Mouse (Mus musculus): Measurements from ENCODE around the gene Cldn9. TPM values are rescaled to one million over a fixed set of nuclear protein-coding genes. Genes with fewer than 3 reads are reported as not detected.

Gene Cldn9
- polyA plus RNA-seq, 1 experiment from 2014 or later = 0.32 TPM

GRCm38 (mm10) chr17:23670516-23671074, 13.2 kb downstream of the Cldn9 start:
- H3K4me2 ChIP-seq = no peak overlapping the region
- 90% methylated on average over 7 of the region's 7 CpGs for WGBS
- no peak for ATAC-seq (ENCODE audit: extremely low read depth, insufficient number of reproducible peaks, low FRiP score, low TSS enrichment)
- H3K4me3 ChIP-seq = no peak overlapping the region
- peaks cover 58% of the 10 kb centered on the region for H3K36me3 ChIP-seq
- no peaks in the 10 kb centered on the region for H3K9me3 ChIP-seq
- no peak overlapping the region for H3K9ac ChIP-seq
- peaks cover 26% of the 10 kb centered on the region for H3K4me1 ChIP-seq
- no peaks in the 10 kb centered on the region for H3K27me3 ChIP-seq (replicated peaks)
- no peak overlapping the region for H3K27ac ChIP-seq (replicated peaks)

- 0 out of 2 replicates have a peak overlapping the region, but pooled peaks have one; percentile 8 for H3K9ac ChIP-seq
- 79% methylated on average over 14 of the region's 14 CpGs for WGBS
- no peak for ATAC-seq (ENCODE audit: extremely low read depth, insufficient number of reproducible peaks, low FRiP score, low TSS enrichment)
Measured at GRCm38 (mm10) chr17:23665511-23665910, 18.3 kb downstream of the Cldn9 start.

GRCm38 (mm10) chr17:23664556-23665021, 19.2 kb downstream of the Cldn9 start:
- no peaks in the 10 kb centered on the region for H3K9me3 ChIP-seq
- peaks cover 14% of the 10 kb centered on the region for H3K4me1 ChIP-seq
- no peak for ATAC-seq (ENCODE audit: extremely low read depth, insufficient number of reproducible peaks, low FRiP score, low TSS enrichment)
- no peak overlapping the region for H3K4me2 ChIP-seq
- no peak overlapping the region for H3K27ac ChIP-seq (replicated peaks)
- peaks cover 36% of the 10 kb centered on the region for H3K36me3 ChIP-seq
- peaks cover 43% of the 10 kb centered on the region for H3K27me3 ChIP-seq (replicated peaks)
- WGBS = 21% methylated on average over 5 of the region's 5 CpGs
- H3K9ac ChIP-seq = no peak overlapping the region
- no peak overlapping the region for H3K4me3 ChIP-seq

More at GRCm38 (mm10) chr17:23665511-23665910, 18.3 kb downstream of the Cldn9 start:
- Histone ChIP-seq H3K4me2 (no peak overlapping the region), H3K9me3 (no peaks in the 10 kb centered on the region), H3K36me3 (peaks cover 45% of the 10 kb centered on the region), H3K27me3 (replicated peaks) (peaks cover 34% of the 10 kb centered on the region), H3K4me1 (peaks cover 11% of the 10 kb centered on the region), H3K27ac (replicated peaks) (no peak overlapping the region), H3K4me3 (no peak overlapping the region)

- under 1% methylated on average over 9 of the region's 9 CpGs for WGBS
- Histone ChIP-seq H3K9me3 (no peaks in the 10 kb centered on the region), H3K4me1 (peaks cover 14% of the 10 kb centered on the region), H3K36me3 (peaks cover 5% of the 10 kb centered on the region), H3K27me3 (replicated peaks) (peaks cover 65% of the 10 kb centered on the region), H3K9ac (no peak overlapping the region), H3K4me2 (no peak overlapping the region), H3K27ac (replicated peaks) (no peak overlapping the region), H3K4me3 (no peak overlapping the region)
- ATAC-seq (ENCODE audit: extremely low read depth, insufficient number of reproducible peaks, low FRiP score, low TSS enrichment) = no peak
Measured at GRCm38 (mm10) chr17:23661526-23661925, 22.3 kb downstream of the Cldn9 start.

- Histone ChIP-seq H3K27ac (replicated peaks) (no peak overlapping the region), H3K27me3 (replicated peaks) (peaks cover 69% of the 10 kb centered on the region), H3K4me2 (peak overlapping the region; percentile 54), H3K9ac (0 out of 2 replicates have a peak overlapping the region, but pooled peaks have one; percentile 33), H3K9me3 (no peaks in the 10 kb centered on the region), H3K4me3 (peak overlapping the region; percentile 32), H3K4me1 (peaks cover 14% of the 10 kb centered on the region), H3K36me3 (no peaks in the 10 kb centered on the region)
- WGBS = 6% methylated on average over 14 of the region's 14 CpGs
- ATAC-seq (ENCODE audit: extremely low read depth, insufficient number of reproducible peaks, low FRiP score, low TSS enrichment) = no peak
Measured at GRCm38 (mm10) chr17:23660876-23661200, 23.0 kb downstream of the Cldn9 start.

GRCm38 (mm10) chr17:23660117-23660875, 23.5 kb downstream of the Cldn9 start, which contains the start of gene Bicdl2:
TSS of gene Bicdl2 (plus strand) at chr17:23660506.
- no peaks in the 10 kb centered on the region for H3K36me3 ChIP-seq
- no peaks in the 10 kb centered on the region for H3K9me3 ChIP-seq
- H3K27ac ChIP-seq (replicated peaks) = no peak within 1 kb of the TSS
- WGBS = 6% methylated on average over 27 of the region's 27 CpGs
- H3K4me1 ChIP-seq = peaks cover 14% of the 10 kb centered on the region
- 0 out of 2 replicates have a peak within 1 kb of the TSS, but pooled peaks have one; percentile 33 for H3K9ac ChIP-seq
- H3K27me3 ChIP-seq (replicated peaks) = peaks cover 70% of the 10 kb centered on the region
- no peak for ATAC-seq (ENCODE audit: extremely low read depth, insufficient number of reproducible peaks, low FRiP score, low TSS enrichment)
- peak within 1 kb of the TSS; percentile 32 for H3K4me3 ChIP-seq
- peak within 1 kb of the TSS; percentile 54 for H3K4me2 ChIP-seq

- WGBS = 74% methylated on average over 3 of the region's 3 CpGs
- ATAC-seq (ENCODE audit: extremely low read depth, insufficient number of reproducible peaks, low FRiP score, low TSS enrichment) = no peak
- Histone ChIP-seq H3K36me3 (no peaks in the 10 kb centered on the region), H3K9ac (no peak overlapping the region), H3K4me2 (no peak overlapping the region), H3K27me3 (replicated peaks) (peaks cover 73% of the 10 kb centered on the region), H3K4me3 (no peak overlapping the region), H3K9me3 (no peaks in the 10 kb centered on the region), H3K4me1 (peaks cover 14% of the 10 kb centered on the region), H3K27ac (replicated peaks) (no peak overlapping the region)
Measured at GRCm38 (mm10) chr17:23658450-23658849, 25.4 kb downstream of the Cldn9 start.

GRCm38 (mm10) chr17:23654410-23654809, 29.4 kb downstream of the Cldn9 start:
- WGBS = 57% methylated on average over 2 of the region's 2 CpGs
- H3K4me1 ChIP-seq = no peaks in the 10 kb centered on the region
- no peaks in the 10 kb centered on the region for H3K36me3 ChIP-seq
- no peak overlapping the region for H3K4me2 ChIP-seq
- no peak overlapping the region for H3K9ac ChIP-seq
- peaks cover 33% of the 10 kb centered on the region for H3K27me3 ChIP-seq (replicated peaks)
- no peak overlapping the region for H3K27ac ChIP-seq (replicated peaks)
- no peak overlapping the region for H3K4me3 ChIP-seq
- no peaks in the 10 kb centered on the region for H3K9me3 ChIP-seq
- no peak for ATAC-seq (ENCODE audit: extremely low read depth, insufficient number of reproducible peaks, low FRiP score, low TSS enrichment)

GRCm38 (mm10) chr17:23654001-23654400, 29.8 kb downstream of the Cldn9 start:
- peaks cover 29% of the 10 kb centered on the region for H3K27me3 ChIP-seq (replicated peaks)
- no peak overlapping the region for H3K4me3 ChIP-seq
- no peaks in the 10 kb centered on the region for H3K36me3 ChIP-seq
- 54% methylated on average over 6 of the region's 6 CpGs for WGBS
- H3K4me1 ChIP-seq = no peaks in the 10 kb centered on the region
- no peak overlapping the region for H3K4me2 ChIP-seq
- no peaks in the 10 kb centered on the region for H3K9me3 ChIP-seq
- H3K9ac ChIP-seq = no peak overlapping the region
- H3K27ac ChIP-seq (replicated peaks) = no peak overlapping the region
- no peak for ATAC-seq (ENCODE audit: extremely low read depth, insufficient number of reproducible peaks, low FRiP score, low TSS enrichment)

GRCm38 (mm10) chr17:23653324-23653723, 30.5 kb downstream of the Cldn9 start:
- no peak overlapping the region for H3K4me3 ChIP-seq
- peaks cover 25% of the 10 kb centered on the region for H3K27me3 ChIP-seq (replicated peaks)
- WGBS = 57% methylated on average over 2 of the region's 2 CpGs
- no peaks in the 10 kb centered on the region for H3K36me3 ChIP-seq
- H3K9ac ChIP-seq = no peak overlapping the region
- no peaks in the 10 kb centered on the region for H3K9me3 ChIP-seq
- no peaks in the 10 kb centered on the region for H3K4me1 ChIP-seq
- no peak overlapping the region for H3K27ac ChIP-seq (replicated peaks)
- H3K4me2 ChIP-seq = no peak overlapping the region
- no peak for ATAC-seq (ENCODE audit: extremely low read depth, insufficient number of reproducible peaks, low FRiP score, low TSS enrichment)

GRCm38 (mm10) chr17:23651363-23651762, 32.5 kb downstream of the Cldn9 start:
- no peak overlapping the region for H3K4me3 ChIP-seq
- H3K4me1 ChIP-seq = no peaks in the 10 kb centered on the region
- H3K27ac ChIP-seq (replicated peaks) = no peak overlapping the region
- no peak overlapping the region for H3K4me2 ChIP-seq
- 71% methylated on average over 6 of the region's 6 CpGs for WGBS
- no peaks in the 10 kb centered on the region for H3K36me3 ChIP-seq
- no peak overlapping the region for H3K9ac ChIP-seq
- no peak for ATAC-seq (ENCODE audit: extremely low read depth, insufficient number of reproducible peaks, low FRiP score, low TSS enrichment)
- H3K9me3 ChIP-seq = no peaks in the 10 kb centered on the region
- peaks cover 21% of the 10 kb centered on the region; the same call in 1 of the 2 replicates for H3K27me3 ChIP-seq (replicated peaks)

Data from heart, embryonic 13.5 days (tissue).